In the genomic region with DNA sequence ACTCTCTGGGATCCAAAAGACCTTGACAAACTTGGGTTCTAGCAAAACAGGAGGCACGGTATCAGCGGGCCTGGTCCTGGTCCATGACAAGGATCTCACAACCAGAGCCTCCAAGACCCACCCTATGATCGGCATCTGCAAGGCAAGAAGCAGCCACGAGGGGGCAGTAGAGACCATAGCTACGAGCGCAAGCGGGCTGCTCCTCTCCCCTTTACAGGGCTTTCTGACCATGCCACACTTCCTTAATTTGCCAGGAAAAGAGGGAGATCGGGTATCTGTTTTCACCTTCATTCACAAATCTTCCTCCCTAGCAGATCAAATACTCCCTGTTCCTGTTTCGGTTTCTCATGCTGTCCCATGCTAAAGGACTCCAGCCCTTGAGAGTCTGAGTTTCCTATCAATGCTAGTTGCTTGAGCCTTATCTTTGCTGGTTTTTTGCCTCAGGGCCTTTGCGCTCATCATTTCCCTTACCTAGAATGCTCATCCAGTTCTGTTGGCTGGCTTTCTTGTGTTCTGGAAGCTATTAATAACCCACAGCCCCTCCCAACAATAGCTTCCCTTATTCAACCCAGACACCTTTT, we compare ENCODE assay signal across 8 mouse cellular contexts. TPM values are rescaled to one million over a fixed set of nuclear protein-coding genes. Genes with fewer than 3 reads are reported as not detected.
DNase-seq lines count a peak whose midpoint lies in the region; ATAC-seq lines count a peak whose summit lies in the region.

No protein-coding gene starts in this region.

- H3K4me2 ChIP-seq in hindbrain, embryonic 14.5 days (replicated peaks): no peak overlapping the region

- DNase-seq in T-cell, adult 2 months (ENCODE audit: low spot score): peak; percentile 82
- DNase-seq in cerebellum, postnatal 4 days (ENCODE audit: low spot score in 2 of 2): peak; percentile 98 to 99
- peak; percentile 92 to 93 for DNase-seq in frontal cortex, postnatal 36 days (ENCODE audit: low spot score in 2 of 2)
- peak; percentile 98 for DNase-seq in hindbrain, embryonic 14.5 days (ENCODE audit: low spot score)
- DNase-seq in layer of hippocampus, postnatal 25 days (ENCODE audit: extremely low spot score in 1 of 2, low spot score in 1 of 2): peak; percentile 96 to 100
- DNase-seq in lung, postnatal 25 days (ENCODE audit: low spot score): peak; percentile 93
- peak; percentile 71 for DNase-seq in retina, adult 2 months (ENCODE audit: low read depth, low spot score)
- DNase-seq in thymus, postnatal 25 days: peak; percentile 92

- 0 out of 2 replicates have a peak overlapping the region, but pooled peaks have one; percentile 33 for H3K9ac ChIP-seq in hindbrain, embryonic 14.5 days

- ATAC-seq in hindbrain, embryonic 14.5 days (ENCODE audit: low FRiP score): peak; percentile 58; the same call in 1 of the 2 replicates

- 16% methylated on average over 10 of the region's 10 CpGs for WGBS in hindbrain, embryonic 14.5 days

- no peak overlapping the region for H3K27ac ChIP-seq in hindbrain, embryonic 14.5 days

- H3K9me3 ChIP-seq in hindbrain, embryonic 14.5 days (ENCODE audit: control insufficient read depth, low read length): no peaks in the 10 kb centered on the region

- H3K4me3 ChIP-seq in hindbrain, embryonic 14.5 days (replicated peaks; ENCODE audit: low read length): no peak overlapping the region

- H3K36me3 ChIP-seq in hindbrain, embryonic 14.5 days (replicated peaks; ENCODE audit: control insufficient read depth, insufficient read depth): no peaks in the 10 kb centered on the region

- H3K27me3 ChIP-seq in hindbrain, embryonic 14.5 days (ENCODE audit: control insufficient read depth, insufficient read depth, low read length): no peaks in the 10 kb centered on the region

- peaks cover 20% of the 10 kb centered on the region for H3K4me1 ChIP-seq in hindbrain, embryonic 14.5 days (replicated peaks; ENCODE audit: control insufficient read depth, insufficient read depth, low read length)

RNA-seq across cellular contexts. Expression of gene Sema3b, which starts 6.9 kb away (rescaled TPM):
- 4.2 and 4.5 TPM in 2 replicates for polyA plus RNA-seq in hindbrain, embryonic 14.5 days (2014; fragmentation: Nextera tagmentation; extraction: Ambion mirVana)
- 1 to 10 TPM; 2.2 to 2.7 TPM for total RNA-seq in layer of hippocampus, postnatal 25 days (2021)

RNA-seq across cellular contexts. Expression of gene Ifrd2, which starts 14.7 kb away (rescaled TPM):
- 11.2 and 16.5 TPM in 2 replicates for polyA plus RNA-seq in hindbrain, embryonic 14.5 days (2014; fragmentation: Nextera tagmentation; extraction: Ambion mirVana)
- total RNA-seq in layer of hippocampus, postnatal 25 days (2021): 10 to 100 TPM; 11.8 to 16.8 TPM

RNA-seq across cellular contexts. Expression of gene Hyal3, which starts 21.5 kb away (rescaled TPM):
- 0.96 and 1.2 TPM in 2 replicates for polyA plus RNA-seq in hindbrain, embryonic 14.5 days (2014; fragmentation: Nextera tagmentation; extraction: Ambion mirVana)
- total RNA-seq in layer of hippocampus, postnatal 25 days (2021): 1 to 10 TPM; 1.4 to 1.9 TPM

RNA-seq across cellular contexts. Expression of gene Naa80, which starts 23.5 kb away (rescaled TPM):
- polyA plus RNA-seq in hindbrain, embryonic 14.5 days (2014; fragmentation: Nextera tagmentation; extraction: Ambion mirVana): 14.4 and 16.4 TPM in 2 replicates
- total RNA-seq in layer of hippocampus, postnatal 25 days (2021): 10 to 100 TPM; 11.3 to 13.3 TPM

RNA-seq across cellular contexts. Expression of gene Hyal1, which starts 25.4 kb away (rescaled TPM):
- polyA plus RNA-seq in hindbrain, embryonic 14.5 days (2014; fragmentation: Nextera tagmentation; extraction: Ambion mirVana): 3.1 and 4.9 TPM in 2 replicates
- 1 to 10 TPM; 6.4 to 8.0 TPM for total RNA-seq in layer of hippocampus, postnatal 25 days (2021)
